Mouse (Mus musculus) CH12F3 (cell line): Measurements from ENCODE around the gene Olfml3.

Source experiments
- in situ Hi-C: fragments of 300-500 bp; cut with MboI; formaldehyde crosslinking; loops from 2 replicates; pipeline ENCODE4 v1.14.3; 2020; ENCODE audit warnings: low sequenced_read_pairs

Olfml3 gene

DNA sequence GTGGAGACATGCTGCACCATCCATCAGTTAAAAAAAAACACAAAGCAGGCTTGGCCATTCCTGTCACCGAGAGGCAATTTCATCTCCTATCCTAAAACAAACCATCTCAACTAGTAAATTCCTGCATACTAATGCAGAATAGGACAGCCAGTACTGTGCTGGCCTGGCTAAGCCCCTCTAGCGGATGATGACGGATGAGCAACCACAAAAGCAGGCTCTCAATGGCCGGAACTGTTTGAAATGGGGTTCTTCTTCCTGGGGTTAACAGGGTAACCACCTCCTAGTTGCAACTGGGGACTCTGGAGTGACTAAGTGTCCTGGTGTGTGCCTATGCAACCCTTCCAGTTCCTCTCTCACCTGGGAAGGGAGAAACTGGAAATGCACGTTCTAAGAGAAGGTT lies 2.5 kb upstream of the Olfml3 start:
- in situ Hi-C loops, result no loop called here

DNA sequence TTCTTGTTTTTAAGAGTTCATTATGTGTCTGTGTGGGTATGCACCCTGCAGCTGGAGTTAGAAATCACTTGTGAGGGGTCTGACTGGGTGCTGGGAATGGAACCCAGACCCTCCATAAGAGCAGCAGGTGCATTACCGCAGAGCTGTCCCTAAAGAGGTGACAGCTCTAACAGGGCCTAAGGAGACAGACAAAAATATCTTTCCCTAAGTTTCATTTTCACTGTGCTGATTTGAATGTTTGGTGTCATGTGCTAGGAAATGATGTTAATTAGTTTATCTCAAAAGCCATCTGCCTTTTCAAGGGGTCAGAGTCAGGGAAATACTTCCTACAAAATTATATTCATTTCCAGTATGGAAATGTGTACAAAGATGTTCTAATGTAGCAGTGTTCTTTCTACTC lies 1.5 kb upstream of the Olfml3 start, which contains the start of gene Gm10964:
Gm10964 (plus strand) TSS at position 38 of the 400 bp plus-strand sequence.
- in situ Hi-C loops, result no loop called here

GRCm38 (mm10) chr3:103737061-103737754 lies 593 bp downstream of the Olfml3 start:
- in situ Hi-C loops, result no loop called here

DNA sequence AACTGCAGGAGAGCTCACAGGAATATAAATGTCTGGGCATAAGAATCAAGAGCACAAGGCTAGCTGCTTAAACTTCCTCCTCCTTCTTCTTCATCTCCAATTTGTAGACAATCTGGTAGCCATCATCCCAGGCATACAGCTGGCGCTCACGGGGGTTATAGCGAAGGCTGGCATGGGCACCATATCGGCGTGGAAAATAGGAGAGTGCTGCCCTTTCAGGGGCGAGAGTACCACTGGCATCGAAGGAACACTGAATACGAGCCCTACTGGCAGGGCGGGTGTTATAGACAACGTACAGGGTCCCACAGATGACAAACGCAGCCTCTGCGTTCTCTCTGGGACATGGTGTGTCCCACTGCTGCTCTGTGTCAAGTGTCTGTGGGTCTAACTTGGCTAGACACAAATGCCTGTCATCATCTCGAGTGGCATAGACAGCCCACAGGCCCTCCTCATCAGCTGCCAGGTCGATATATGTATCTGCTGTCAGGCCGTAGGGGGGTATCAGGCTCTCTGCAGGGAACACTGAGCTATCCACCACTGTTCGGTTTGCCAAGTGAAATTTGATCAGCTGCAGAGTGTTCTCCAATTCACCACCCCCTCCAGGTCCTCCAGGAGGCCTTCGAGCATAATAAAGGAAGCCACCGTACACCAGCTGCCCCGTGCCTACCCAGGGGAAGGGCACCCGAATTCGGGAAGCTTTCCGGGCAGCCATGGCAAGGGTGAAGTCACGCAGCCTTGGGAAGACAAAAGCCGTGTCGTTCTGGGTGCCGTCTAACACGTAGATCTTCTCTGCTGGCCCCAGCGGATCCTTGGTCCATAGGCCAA lies 1.8 kb downstream of the Olfml3 start:
- in situ Hi-C loops, result no loop called here

GRCm38 (mm10) chr3:103734696-103735519 lies 2.9 kb downstream of the Olfml3 start:
- in situ Hi-C loops, result no loop called here

DNA sequence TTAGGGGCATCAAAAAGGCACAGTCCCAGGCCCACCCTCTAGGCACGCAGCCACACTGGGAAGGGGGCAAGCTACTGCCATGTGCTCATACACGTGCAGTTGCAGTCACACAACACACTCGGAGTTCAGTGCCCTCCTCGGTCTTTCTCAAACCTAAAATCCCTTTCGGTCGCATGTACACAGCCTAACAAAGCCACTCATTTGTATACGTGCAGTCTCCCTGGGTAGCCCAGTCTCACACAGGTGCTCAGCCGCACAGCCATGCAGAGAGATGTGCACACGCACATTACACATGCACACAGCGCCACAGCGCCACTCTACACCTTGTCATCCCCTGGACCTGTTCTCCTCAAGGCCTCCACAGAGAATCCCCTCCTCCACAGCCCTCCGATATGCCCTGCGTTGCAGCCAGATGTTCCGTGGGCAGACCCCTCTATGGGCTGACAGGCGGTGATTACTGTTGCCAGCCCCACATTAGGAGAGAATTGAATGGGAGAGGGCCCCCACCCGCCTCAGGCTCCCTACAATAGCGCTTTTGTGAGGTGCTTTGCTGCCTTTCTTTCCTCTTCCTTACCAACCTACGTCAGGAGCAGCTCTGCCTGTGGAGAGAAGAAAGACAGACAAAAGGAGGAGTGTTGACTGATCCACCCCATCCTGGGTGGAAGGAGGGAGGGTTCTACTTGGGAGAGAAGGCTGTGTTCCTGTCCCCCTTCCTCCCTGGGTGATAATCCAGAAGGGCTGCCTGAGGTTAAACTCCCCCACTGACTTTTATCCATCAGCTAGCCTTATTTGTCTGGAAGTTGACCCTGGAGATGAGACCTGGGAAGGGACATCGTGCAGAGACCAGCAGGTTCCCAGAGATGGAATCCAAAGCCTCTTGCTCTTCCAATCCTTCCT lies 3.8 kb downstream of the Olfml3 start:
- in situ Hi-C loops, result no loop called here

GRCm38 (mm10) chr3:103733176-103733575 lies 4.6 kb downstream of the Olfml3 start:
- in situ Hi-C loops, result no loop called here

DNA sequence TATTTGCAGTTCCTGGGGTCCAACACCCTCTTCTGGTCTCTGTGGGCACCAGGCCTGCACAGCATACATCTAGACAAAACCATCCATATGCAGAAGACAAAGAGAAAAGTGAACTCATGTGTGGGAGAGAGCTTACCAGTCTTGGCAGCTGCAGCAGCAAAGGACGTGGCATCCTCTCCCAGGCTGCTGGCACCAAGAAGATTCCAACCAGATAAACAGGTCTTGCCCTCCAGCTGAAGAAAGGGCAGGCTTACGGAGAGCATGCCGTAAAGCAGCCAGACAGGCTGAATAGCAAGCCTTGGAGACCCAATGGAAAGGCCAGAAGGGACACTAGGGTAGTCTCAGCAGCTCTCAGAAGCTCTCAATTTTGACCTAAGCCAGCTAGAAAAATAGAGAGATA lies 5.7 kb downstream of the Olfml3 start:
- in situ Hi-C loops, result no loop called here

- in situ Hi-C loops, result no loop called here
Measured at GRCm38 (mm10) chr3:103729850-103730249, 8.0 kb downstream of the Olfml3 start.

- in situ Hi-C loops, result no loop called here
Measured at GRCm38 (mm10) chr3:103727813-103728326, 9.9 kb downstream of the Olfml3 start.

- in situ Hi-C loops, result no loop called here
Measured at GRCm38 (mm10) chr3:103726642-103727041, 11.2 kb downstream of the Olfml3 start.

GRCm38 (mm10) chr3:103724137-103724536 lies 13.7 kb downstream of the Olfml3 start:
- in situ Hi-C loops, result no loop called here

DNA sequence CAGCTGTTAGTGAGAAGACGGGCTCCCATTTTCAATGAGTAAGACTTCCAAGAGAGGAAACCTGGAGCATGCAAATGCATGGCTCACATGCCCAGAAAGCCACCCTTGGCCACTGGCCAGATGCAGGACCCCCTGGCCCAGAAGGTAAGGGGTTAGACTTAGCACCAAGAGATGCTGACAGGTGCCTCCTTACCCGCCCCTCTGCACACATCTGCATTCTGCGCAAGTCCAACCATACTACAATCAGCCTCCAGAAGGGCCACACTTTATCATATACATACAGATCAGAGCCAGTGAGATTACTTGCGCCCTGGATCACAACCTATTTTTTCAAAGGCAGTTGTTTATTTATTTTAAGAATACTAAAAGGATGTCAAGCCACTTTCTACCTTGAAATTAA lies 19.1 kb downstream of the Olfml3 start:
- in situ Hi-C loops, result no loop called here

DNA sequence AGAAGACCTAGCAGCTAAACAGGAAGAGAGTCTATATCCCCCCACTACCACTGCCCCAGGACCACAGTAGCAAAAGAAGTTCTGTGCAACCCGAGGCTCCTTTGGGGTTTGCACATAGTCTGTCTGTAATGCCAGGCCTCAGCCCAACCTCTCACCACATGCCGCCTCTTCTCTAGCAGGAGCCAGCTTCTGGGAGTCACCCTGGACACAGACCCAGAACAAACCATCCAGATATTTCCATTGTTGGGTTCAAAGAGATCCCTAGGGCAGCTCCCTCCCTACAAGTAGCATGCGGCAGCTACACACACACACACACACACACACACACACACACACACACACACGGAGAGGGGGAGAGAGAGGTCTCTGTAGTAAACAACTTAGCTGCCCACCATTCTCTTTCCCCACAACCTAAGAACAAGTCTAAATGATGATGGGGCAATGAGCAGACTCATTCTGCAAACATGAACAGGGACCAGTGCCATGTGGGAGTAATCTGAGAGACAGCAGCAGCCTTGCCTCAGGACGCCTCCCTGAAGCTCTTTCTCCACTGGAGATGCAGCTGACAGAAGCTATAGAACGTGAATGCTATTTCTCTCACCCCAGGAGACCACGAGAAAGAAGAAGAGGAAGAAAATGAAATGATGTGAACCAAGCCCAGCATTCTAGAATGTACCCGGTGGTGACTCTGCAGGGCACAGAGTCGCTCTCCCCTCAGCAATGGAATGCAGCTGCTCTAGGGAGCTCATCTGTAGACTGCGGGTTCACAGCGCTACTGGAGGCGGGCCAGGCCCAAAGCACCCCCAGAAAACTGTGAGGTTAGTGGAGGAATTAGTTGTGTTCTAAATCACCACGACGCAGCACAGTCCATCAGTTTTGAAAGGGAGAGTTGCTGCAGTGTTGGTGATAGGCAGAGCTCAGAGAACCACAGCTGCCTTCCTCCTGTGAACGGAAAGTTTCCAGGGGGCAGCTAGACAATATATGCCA lies 20.7 kb downstream of the Olfml3 start:
- in situ Hi-C loops, result no loop called here

GRCm38 (mm10) chr3:103715762-103716693 lies 21.8 kb downstream of the Olfml3 start:
- in situ Hi-C loops, result no loop called here

DNA sequence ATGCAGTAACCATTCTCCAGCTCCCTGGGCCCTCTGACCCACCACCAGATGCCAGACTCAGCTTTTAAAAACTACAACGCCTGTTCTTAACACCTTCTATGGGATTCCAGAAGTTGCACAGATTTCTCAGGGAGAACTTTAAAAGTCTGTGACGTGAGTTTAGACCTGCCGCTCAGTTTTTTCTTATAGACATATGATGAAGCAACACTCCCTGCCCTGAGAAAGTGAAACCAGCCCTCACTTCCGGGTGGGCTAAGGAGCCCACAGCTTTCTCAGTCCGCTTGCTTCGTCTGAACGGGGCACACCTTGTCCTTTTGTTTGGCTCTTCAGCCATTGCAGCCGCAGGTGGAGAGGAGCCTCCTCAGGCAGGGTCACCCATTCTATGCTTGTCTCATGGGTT lies 22.9 kb downstream of the Olfml3 start:
- in situ Hi-C loops, result no loop called here

- in situ Hi-C loops, result no loop called here
Measured at GRCm38 (mm10) chr3:103714236-103714875, 23.4 kb downstream of the Olfml3 start.
